Mouse (Mus musculus) B cell, adult 67 days (primary cell): ENCODE measurements around the gene Mrgprh. TPM values are rescaled to one million over a fixed set of nuclear protein-coding genes. Genes with fewer than 3 reads are reported as not detected.

Experiments used
- total RNA-seq, 2 experiments: library from RNA; stranded (reverse); gene quantifications; 4 replicates each; pipeline ENCODE4 v1.2.4; 2023

Mrgprh gene
- not detected for total RNA-seq

DNA sequence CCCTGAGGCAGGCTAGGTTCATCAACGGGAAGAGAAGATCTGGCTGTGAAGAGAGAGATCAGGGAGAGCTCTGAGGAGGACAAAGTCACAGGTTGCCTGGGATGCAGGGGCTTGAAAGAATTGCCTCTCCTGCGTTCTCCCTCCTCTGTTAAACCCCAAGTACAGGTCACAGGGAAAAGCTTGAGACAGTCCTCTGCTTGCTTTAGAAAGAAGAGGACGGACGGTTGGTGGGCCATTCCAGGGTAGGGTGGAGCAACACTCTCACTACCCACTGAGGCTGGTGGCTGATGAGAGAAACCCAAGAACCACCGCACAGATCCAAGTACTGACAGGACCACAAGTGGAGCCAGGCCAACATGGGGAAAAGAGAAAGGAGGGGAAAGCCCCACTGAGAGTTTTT is at the start of gene Mrgprh:
Gene Mrgprh, plus strand, starts transcription at position 301 of the 400 bp plus-strand sequence.

DNA sequence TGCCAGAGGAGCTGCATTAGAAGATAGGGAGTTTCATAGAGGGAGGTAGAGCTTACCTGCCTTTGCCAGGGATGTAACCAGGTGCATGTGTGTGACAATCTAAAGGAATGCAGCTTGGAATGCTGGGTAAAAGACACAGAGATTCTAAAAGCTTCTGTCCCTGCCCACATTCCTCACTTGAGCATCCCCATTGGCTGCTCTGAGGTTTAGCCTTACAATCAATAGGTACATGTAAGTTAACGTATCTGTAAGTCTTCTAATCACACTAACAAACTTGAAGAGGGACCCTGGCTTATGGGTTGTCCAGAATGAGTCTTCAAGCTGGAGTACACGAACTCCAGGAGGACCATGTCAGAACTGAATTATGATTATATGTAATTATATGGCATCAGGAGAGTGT is 7.8 kb upstream of the Mrgprh start, which contains the start of gene Mas1:
Gene Mas1, minus strand, starts transcription at position 101 of the 400 bp plus-strand sequence.

DNA sequence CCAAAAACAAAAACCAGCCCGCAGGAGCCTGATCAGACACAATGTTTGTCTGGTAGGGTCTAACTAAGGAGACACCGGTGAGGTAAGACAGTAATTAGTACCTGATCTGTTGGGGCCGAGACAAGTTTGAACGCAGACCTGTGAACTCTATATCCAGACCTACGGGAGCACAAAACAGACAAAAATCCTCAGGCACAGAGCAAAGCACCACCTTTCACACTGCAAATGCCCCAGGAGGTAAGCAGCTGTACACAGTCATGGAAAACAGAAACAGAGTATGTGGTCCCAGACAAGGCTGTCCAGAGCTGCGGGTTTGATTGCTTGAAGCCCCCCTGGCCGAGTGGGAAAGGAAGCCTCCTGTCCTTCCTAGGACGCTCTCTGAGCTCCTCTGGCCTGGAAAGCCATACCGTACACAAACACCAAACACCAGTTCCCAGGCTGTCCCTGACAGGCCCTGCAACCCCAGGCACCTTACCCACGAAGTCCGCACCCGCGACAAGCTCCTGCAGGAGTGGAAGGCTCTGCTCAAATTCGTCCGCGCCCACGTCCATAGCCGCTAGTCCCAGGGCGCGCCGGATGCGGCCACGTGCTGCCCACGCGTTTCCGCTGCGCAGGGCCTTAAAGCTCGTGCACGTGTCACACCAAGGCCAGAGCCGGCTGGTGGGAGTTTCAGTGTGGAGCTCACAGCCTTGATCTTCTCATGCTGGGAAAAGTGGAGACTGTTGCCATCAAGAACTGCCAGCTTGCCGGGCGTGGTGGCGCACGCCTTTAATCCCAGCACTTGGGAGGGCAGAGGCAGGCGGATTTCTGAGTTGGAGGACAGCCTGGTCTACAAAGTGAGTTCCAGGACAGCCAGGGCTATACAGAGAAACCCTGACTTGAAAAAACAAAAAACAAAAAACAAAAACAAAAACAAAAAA is 33.8 kb downstream of the Mrgprh start, which contains the start of gene Pnldc1:
Gene Pnldc1, minus strand, starts transcription at position 870 of the 920 bp plus-strand sequence.

DNA sequence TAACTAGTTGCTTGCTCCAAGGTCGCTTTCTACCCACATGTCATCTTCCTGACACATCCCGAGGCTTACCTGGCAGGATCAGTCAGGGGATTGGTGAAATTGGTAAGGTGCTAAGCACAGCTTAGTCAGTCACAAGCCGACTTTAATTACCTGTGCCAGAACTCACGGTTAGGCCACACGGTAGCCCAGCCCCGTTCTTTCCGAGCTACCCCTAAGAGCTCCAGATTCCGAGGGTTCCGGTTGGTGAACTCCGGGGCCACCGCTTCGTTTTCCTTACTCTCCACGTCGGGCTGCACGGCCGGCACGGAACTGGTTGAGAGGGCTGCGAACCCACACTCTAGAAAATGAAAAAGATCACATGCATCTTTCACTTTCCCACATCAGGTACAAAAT is 39.6 kb downstream of the Mrgprh start, which contains the start of gene Tcp1:
Gene Tcp1, plus strand, starts transcription at position 214 of the 393 bp plus-strand sequence.

DNA sequence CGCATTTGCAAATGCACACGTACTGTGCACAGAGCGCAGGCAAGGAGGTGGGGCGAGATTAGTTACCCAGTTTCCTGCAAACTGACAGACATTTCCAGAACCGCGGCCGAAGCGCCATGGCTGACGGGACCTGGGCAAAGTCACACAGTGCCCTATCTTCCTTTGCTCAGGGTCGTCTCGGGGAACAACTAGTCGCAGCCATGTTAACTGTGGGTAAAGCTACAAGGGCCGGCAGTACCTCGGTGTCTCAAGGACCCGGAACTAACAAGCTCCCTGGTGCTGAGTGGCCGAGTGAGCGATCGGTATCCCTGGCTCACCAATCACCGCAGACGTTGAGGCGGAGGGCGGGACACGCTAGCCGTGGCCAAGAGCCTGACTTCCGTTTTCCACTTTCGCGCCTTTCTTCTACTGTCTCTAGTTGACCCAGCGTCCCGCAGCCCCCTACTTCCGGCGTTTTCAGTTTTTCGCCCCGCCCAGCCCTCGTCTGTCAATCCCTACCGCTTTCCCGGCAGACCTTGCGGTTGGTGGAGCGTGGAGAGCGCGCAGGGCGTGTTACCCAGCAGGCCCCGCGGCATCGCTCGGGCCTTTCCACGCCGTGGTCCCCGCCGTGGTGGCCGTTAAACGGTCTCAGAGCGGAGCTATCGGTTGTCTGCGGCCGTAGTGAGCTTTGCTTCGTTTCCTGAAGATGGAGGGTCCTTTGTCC is 40.2 kb downstream of the Mrgprh start, which contains the start of gene Mrpl18:
Gene Mrpl18, minus strand, starts transcription at position 465 of the 703 bp plus-strand sequence.

Other genes starting within 250 kb of the Mrgprh start
- gene Slc22a1, start 200.2 kb upstream of the Mrgprh start, total RNA-seq = not detected
- gene Igf2r, start 106.4 kb upstream of the Mrgprh start, total RNA-seq = 10 to 100 TPM in 1 of 2 experiments, 1 to 10 TPM in 1; 9.7 to 13.7 TPM
- gene Mas1, start 7.9 kb upstream of the Mrgprh start, total RNA-seq = not detected
- 1 to 10 TPM; 2.0 to 3.2 TPM for gene Pnldc1, start 34.2 kb downstream of the Mrgprh start, total RNA-seq
- gene Tcp1, start 39.7 kb downstream of the Mrgprh start, total RNA-seq = 100 to 1,000 TPM; 233 to 244 TPM
- 10 to 100 TPM; 40.7 to 44.4 TPM for gene Mrpl18, start 40.3 kb downstream of the Mrgprh start, total RNA-seq
- not detected for gene Acat3, start 64.6 kb downstream of the Mrgprh start, total RNA-seq
- 10 to 100 TPM; 16.9 to 23.9 TPM for gene Acat2, start 84.7 kb downstream of the Mrgprh start, total RNA-seq
- gene Wtap, start 118.1 kb downstream of the Mrgprh start, total RNA-seq = 100 to 1,000 TPM; 117 to 123 TPM
- 10 to 100 TPM; 89.3 to 95.3 TPM for gene Sod2, start 130.8 kb downstream of the Mrgprh start, total RNA-seq
- under 1 TPM in 1 of 2 experiments, not detected in 1; 0.59 TPM for gene Gpr31b, start 176.3 kb downstream of the Mrgprh start, total RNA-seq
- gene Tcp10b, start 185.1 kb downstream of the Mrgprh start, total RNA-seq = not detected